Mouse (Mus musculus): Measurements from ENCODE around the gene Pdcd7.

- TF ChIP-seq CTCF (IDR thresholded peaks at IDR 0.05; ENCODE audit: low read depth) = no peak
- peak; percentile 58 for TF ChIP-seq EP300 (IDR thresholded peaks at IDR 0.05; ENCODE audit: low read depth)
Measured at GRCm38 (mm10) chr9:65306672-65307071, 39.2 kb upstream of the Pdcd7 start.

Data from liver, postnatal 0 days (tissue).